13 mouse cellular contexts compared by ENCODE assay signal in the genomic region with DNA sequence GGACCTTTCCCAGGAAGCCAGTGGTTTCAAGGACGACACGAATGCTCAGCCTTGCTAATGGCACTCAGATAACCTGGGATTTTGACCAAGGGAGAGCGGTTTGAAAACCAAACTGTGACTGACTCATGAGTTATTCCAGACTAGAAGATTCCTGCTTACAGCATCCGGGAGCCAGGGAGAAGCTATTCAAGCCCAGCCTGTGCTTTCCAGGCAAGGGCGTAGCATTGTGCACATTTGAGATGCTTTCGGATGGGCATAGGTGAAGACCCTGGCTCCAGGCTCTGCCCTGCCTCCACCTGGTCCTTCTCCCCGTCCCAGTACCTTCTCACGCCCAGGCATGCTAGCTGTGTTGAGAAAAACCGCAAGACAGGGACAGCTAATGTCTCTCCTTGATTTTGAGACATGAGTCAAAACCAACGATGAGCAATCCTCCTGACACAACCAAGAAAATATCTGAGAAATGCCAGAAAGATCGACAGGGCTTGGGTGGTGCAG.
DNase-seq lines count a peak whose midpoint lies in the region; ATAC-seq lines count a peak whose summit lies in the region.
"Had no signal": no experiment of that assay in that cellular context is flagged by ENCODE, and none has a peak within 500 bp of the region (broad histone marks: within the 10 kb centered on the region; RNA-seq: fewer than 3 reads in every experiment).

No protein-coding gene starts in this region.

- ATAC-seq in midbrain, embryonic 11.5 days (ENCODE audit: low FRiP score) = no peak
- ATAC-seq in midbrain, embryonic 14.5 days (ENCODE audit: low FRiP score, low TSS enrichment) = no peak
- ATAC-seq in CD4-positive, CD25-positive, alpha-beta regulatory T cell, adult 4 months = no peak

- no peaks in the 10 kb centered on the region for H3K9me3 ChIP-seq in midbrain, embryonic 11.5 days (ENCODE audit: control insufficient read depth, low read length)
- H3K9me3 ChIP-seq in midbrain, embryonic 14.5 days (ENCODE audit: control insufficient read depth, low read length) = no peaks in the 10 kb centered on the region
- H3K9me3 ChIP-seq: heart, embryonic 13.5 days; kidney, embryonic 15.5 days had no signal

- 82% methylated on average over 11 of the region's 11 CpGs for WGBS in midbrain, embryonic 11.5 days
- 87% methylated on average over 11 of the region's 11 CpGs for WGBS in midbrain, embryonic 14.5 days

- H3K4me2 ChIP-seq in midbrain, embryonic 11.5 days = no peak overlapping the region
- no peak overlapping the region for H3K4me2 ChIP-seq in midbrain, embryonic 14.5 days (ENCODE audit: low read length)
- H3K4me2 ChIP-seq: heart, embryonic 13.5 days; kidney, embryonic 15.5 days had no signal

- H3K4me1 ChIP-seq in midbrain, embryonic 11.5 days (ENCODE audit: control insufficient read depth, insufficient read depth, low read length) = no peaks in the 10 kb centered on the region
- no peaks in the 10 kb centered on the region for H3K4me1 ChIP-seq in midbrain, embryonic 14.5 days (ENCODE audit: control insufficient read depth, insufficient read depth, low read length)
- H3K4me1 ChIP-seq: heart, embryonic 13.5 days; kidney, embryonic 15.5 days had no signal

- no peak overlapping the region for H3K27ac ChIP-seq in midbrain, embryonic 11.5 days (ENCODE audit: low read depth, low read length)
- no peak overlapping the region for H3K27ac ChIP-seq in midbrain, embryonic 14.5 days (replicated peaks; ENCODE audit: low read depth, low read length)
- H3K27ac ChIP-seq: gastrocnemius, adult 2 months; heart, embryonic 13.5 days; kidney, embryonic 15.5 days; liver, embryonic 14.5 days; midbrain, embryonic 10.5 days had no signal

- peak; percentile 57 to 84 for DNase-seq in adrenal gland, adult (ENCODE audit: inconsistent age in 2 of 2, low spot score in 1 of 2)
- DNase-seq in adrenal gland, postnatal 4 days (ENCODE audit: low spot score in 2 of 2) = no peak
- DNase-seq in midbrain, embryonic 11.5 days (ENCODE audit: low spot score, missing footprints) = peak; percentile 8
- DNase-seq in midbrain, embryonic 14.5 days = no peak
- peak; percentile 27 to 39 for DNase-seq in adrenal gland, postnatal 36 days
- no peak for DNase-seq in urinary bladder, postnatal 4 days (ENCODE audit: low spot score in 2 of 2)
- no peak for DNase-seq in embryo, embryonic 11 days

- H3K9ac ChIP-seq in midbrain, embryonic 11.5 days (ENCODE audit: low read length) = no peak overlapping the region
- H3K9ac ChIP-seq in midbrain, embryonic 14.5 days (replicated peaks; ENCODE audit: low read length) = no peak overlapping the region
- H3K9ac ChIP-seq: heart, embryonic 13.5 days; kidney, embryonic 15.5 days; liver, embryonic 14.5 days had no signal

- no peak overlapping the region for H3K4me3 ChIP-seq in midbrain, embryonic 11.5 days (ENCODE audit: low read depth, low read length)
- no peak overlapping the region for H3K4me3 ChIP-seq in midbrain, embryonic 14.5 days (replicated peaks; ENCODE audit: low read depth, low read length)
- H3K4me3 ChIP-seq: gastrocnemius, adult 2 months; heart, embryonic 13.5 days; kidney, embryonic 15.5 days; midbrain, embryonic 10.5 days had no signal

- no peaks in the 10 kb centered on the region for H3K27me3 ChIP-seq in midbrain, embryonic 11.5 days (ENCODE audit: control insufficient read depth, insufficient read depth, low read length)
- H3K27me3 ChIP-seq in midbrain, embryonic 14.5 days (ENCODE audit: control insufficient read depth, insufficient read depth, low read length) = no peaks in the 10 kb centered on the region; the same call in 1 of the 2 replicates

- H3K36me3 ChIP-seq in midbrain, embryonic 11.5 days (ENCODE audit: control insufficient read depth, insufficient read depth, low read length) = no peaks in the 10 kb centered on the region
- no peaks in the 10 kb centered on the region for H3K36me3 ChIP-seq in midbrain, embryonic 14.5 days (ENCODE audit: control insufficient read depth, insufficient read depth, low read length)
- H3K36me3 ChIP-seq: heart, embryonic 13.5 days; kidney, embryonic 15.5 days; midbrain, embryonic 10.5 days had no signal

Comparison
In these comparisons a context has a peak if more than half of its experiments do, and no peak if none do; other contexts are left out.
1. DNase-seq: peak in adrenal gland, adult (2 of 2), midbrain, embryonic 11.5 days (single experiment) and adrenal gland, postnatal 36 days (2 of 2); none in adrenal gland, postnatal 4 days (0 of 2), midbrain, embryonic 14.5 days (single experiment), urinary bladder, postnatal 4 days (0 of 2) and embryo, embryonic 11 days (single experiment).